Mouse (Mus musculus): ENCODE data around the gene Focad.
"Not testable (repeated sequence)": the region's sequence is repeated elsewhere in the genome, so short reads cannot be mapped to it uniquely, and the experiment has no call there.

The Focad gene

GRCm38 (mm10) chr4:88307691-88308090 lies 213.3 kb downstream of the Focad start:
- DNase-seq (ENCODE audit: low spot score), result no peak

DNA sequence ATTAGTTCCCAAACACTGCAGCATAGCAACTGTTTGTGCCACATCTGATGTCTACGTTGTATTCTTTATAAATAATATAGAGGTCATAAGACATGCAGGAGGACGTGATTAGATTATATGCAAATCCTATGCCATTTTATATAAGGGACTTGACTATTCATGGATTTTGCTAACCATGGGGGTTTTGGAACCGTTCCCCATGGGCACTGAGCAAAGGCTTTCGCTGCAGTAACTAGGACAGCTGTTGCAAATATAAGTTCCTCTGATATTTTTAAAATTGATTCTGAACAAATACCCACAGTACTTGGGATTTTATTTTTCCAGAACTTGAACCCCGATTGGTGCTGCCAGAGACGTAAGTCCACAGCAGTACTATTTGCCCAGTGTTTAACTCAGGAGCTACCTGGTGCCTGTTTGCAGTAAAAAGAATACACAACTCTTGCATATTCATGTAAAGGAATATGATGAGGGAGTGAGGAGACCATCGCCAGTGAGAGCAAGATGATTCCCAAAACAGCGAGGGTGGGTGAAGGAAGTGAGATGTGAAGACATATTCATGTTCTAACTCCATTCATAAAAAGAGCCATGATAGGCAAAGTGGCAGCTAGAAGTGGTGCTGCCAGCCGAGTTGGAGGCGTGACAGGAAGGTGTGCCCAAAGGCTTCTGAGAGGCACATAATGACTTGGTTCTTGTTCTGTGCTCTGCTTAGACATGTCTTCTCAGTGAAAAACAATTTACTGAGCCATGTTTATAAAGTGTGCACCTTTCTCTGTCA lies 214.1 kb downstream of the Focad start:
- no peak for DNase-seq (ENCODE audit: low spot score)

DNA sequence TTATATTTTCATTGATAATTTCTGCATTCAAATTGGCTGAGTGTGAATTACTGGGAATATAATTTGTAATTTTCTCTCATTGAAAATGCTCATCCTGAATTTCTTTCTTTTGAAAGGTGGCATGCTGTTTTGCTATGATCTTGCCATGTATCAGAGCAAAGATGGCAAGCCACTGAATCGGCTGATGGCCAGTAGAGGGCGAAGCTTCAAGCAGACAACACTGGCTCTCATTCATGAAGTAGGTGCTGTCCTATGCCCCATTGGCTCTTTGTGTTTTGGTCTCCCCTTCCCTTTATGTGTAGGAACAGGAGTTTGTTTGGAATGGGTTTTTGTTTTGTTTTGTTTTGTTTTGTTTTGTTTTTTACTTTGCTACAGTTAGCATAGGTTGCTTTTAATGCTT lies 215.2 kb downstream of the Focad start:
- peak; percentile 40 for DNase-seq (ENCODE audit: low spot score)

DNA sequence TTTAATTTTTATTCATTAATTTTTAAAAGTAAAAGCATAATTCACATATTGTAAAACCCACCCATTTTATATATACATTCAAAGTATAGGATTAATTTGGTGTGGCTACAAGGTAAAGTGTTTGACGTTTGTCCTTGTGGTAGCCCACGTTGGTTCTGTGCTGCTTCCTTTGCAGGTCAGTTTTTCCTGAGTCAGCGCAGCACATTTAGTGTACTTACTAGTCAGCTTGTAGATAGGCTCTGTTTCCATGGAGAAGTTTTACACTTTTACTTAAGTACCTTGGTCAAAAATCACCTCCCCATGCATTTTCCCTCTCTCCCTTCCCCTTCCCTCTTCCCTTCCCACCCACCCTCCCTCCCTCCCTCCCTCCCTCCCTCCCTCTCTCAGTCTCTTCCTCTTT lies 220.5 kb downstream of the Focad start:
- no peak for DNase-seq (ENCODE audit: low spot score)

DNA sequence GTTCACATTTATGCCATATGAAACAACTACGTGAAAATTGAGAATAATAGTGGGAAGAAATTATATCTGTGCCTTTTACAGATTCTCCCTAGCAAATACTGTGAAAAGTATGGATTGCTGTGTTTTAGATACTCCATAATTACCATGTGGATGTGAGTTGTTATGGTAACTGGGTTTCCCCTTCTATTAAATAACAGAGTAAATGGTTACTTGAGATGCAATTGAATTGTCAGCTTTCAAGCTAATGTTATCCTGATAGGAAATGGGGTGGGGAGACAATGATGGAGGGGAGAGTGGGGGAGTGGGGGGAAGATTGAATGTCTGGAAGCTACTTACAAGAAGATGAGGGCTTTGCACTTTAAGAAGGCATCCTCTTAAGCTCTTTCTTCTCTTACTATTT lies 225.6 kb downstream of the Focad start:
- DNase-seq (ENCODE audit: low spot score), result no peak

GRCm38 (mm10) chr4:88325392-88325791 lies 231.0 kb downstream of the Focad start:
- no peak for DNase-seq (ENCODE audit: low spot score)

GRCm38 (mm10) chr4:88334533-88334932 lies 240.1 kb downstream of the Focad start:
- no peak for DNase-seq (ENCODE audit: low spot score)

GRCm38 (mm10) chr4:88336753-88337152 lies 242.3 kb downstream of the Focad start:
- DNase-seq (ENCODE audit: low spot score), result no peak

GRCm38 (mm10) chr4:88337365-88337764 lies 242.9 kb downstream of the Focad start:
- no peak for DNase-seq (ENCODE audit: low spot score)

DNA sequence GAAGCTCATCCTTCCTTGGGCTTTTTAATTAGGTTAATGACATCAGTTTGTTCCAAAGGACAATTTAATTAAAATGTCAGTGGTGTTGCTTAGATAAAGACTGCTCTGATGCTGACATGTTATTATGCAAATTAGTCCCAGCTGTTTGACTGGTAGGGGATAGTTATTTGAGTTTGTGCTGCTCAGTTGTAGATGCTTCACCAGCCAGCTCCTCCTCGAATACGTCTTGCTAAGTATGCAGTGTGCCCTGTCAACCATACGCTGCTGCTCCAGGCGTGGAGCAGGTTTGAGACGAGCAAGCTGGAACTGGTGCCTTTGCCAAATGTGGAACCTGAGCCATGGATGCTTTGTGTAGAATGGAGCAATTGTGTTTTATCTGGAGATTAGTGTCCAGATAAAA lies 243.7 kb downstream of the Focad start:
- DNase-seq (ENCODE audit: low spot score), result no peak

DNA sequence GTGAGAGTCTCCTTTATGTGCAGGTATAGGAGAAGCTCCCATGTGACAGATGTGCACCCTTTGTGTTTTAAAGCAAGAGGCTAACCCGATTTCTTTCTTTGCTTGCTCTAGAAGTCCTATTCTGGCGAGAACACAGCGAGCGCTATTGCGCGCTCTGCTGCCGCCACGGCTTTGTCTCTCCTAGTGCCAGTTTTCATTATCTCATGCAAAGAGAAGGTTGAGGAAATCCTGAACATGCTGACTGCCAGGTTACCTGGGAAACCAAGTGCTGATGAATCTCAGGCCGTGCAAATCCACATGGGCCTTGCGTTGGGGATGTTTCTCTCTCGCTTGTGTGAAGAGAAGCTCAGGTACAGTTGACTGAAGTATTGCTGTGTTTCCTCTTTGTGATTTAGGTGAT lies 250.0 kb downstream of the Focad start:
- DNase-seq (ENCODE audit: low spot score), result peak; percentile 46

DNA sequence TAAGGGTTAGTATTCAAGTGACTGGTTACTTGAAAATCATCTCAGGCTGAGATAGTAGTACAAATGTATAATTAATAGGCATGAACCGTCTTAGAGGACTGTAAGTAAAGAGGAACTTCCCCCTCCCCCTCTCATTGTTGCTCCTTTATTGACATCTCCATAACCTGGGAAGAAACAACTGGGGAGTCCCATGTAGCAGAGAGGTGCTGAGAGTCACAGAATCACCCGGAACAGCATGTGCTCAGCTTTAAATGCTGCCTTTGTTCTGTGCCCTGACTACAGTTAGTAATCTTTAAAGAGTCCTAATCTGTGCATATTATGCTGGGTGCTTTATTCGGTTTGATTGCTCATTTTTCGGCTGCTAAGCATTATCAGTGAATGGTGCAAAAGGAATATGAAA lies 250.6 kb downstream of the Focad start:
- DNase-seq (ENCODE audit: low spot score), result no peak

- peak; percentile 63 for DNase-seq (ENCODE audit: low spot score)
These were observed 251.5 kb downstream of the Focad start for GRCm38 (mm10) chr4:88345938-88346337.

DNA sequence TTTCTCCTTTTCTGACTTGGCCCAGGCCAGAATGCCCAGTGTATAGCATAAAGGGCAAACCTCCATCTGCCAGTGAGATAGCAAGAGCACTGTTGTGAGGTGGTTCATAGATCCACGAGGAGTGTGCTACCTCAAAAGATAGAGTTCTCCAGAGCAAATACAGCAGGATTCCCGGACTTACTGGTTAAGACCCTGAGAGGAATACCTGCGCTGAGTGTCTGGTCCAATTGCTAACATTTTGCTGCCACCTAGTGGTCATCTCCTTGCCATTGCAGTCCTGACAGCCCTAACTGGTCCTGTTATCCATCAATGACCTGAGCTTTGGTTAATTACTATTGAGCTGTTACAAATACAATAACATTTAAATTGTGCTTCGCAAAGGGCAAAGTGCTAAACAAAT lies 256.5 kb downstream of the Focad start:
- DNase-seq (ENCODE audit: low spot score), result peak; percentile 75

- DNase-seq (ENCODE audit: low spot score), result peak; percentile 34
These were observed 262.2 kb downstream of the Focad start for GRCm38 (mm10) chr4:88356652-88357051.

DNA sequence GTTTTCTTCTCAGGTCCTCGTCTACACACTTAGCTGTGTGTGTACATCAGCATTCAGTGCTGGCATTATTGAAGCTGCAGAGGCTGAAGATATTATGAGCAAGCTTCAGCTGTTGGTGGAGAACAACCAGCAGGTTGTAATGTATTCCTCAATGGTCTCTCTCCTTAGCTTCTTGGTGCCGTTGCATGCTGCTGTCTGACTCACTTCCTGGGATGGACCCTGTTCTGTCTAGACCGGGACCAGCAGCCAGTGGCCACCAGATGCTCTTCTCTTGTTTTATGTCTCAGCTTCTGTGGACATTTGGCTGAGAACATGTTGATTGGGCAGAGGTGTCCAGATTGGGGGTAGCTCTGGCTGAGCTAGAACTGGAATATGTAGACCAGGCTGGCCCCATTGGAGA lies 263.0 kb downstream of the Focad start:
- no peak for DNase-seq (ENCODE audit: low spot score)

DNA sequence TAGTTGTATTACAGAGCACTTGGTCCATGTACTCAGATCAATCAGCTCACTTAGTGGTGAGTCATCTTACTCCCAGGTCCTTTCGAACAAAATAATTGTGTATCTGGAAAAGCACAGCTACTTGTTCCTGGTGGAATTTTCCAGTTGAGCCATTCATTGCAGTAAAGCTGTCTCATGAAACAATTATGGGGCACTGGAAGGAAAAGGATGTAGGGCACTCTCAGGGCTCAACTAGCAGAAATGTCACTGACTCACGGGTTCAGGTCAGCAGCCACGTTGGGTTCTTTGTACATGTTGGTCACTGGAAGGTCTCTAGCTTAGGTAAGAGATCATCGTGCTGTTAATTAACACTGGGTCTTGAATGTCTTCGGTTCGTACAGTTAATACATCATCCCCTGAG lies 275.5 kb downstream of the Focad start:
- no peak for DNase-seq (ENCODE audit: low spot score)

- no peak for DNase-seq (ENCODE audit: low spot score)
These were observed 276.4 kb downstream of the Focad start for GRCm38 (mm10) chr4:88370819-88371218.

DNA sequence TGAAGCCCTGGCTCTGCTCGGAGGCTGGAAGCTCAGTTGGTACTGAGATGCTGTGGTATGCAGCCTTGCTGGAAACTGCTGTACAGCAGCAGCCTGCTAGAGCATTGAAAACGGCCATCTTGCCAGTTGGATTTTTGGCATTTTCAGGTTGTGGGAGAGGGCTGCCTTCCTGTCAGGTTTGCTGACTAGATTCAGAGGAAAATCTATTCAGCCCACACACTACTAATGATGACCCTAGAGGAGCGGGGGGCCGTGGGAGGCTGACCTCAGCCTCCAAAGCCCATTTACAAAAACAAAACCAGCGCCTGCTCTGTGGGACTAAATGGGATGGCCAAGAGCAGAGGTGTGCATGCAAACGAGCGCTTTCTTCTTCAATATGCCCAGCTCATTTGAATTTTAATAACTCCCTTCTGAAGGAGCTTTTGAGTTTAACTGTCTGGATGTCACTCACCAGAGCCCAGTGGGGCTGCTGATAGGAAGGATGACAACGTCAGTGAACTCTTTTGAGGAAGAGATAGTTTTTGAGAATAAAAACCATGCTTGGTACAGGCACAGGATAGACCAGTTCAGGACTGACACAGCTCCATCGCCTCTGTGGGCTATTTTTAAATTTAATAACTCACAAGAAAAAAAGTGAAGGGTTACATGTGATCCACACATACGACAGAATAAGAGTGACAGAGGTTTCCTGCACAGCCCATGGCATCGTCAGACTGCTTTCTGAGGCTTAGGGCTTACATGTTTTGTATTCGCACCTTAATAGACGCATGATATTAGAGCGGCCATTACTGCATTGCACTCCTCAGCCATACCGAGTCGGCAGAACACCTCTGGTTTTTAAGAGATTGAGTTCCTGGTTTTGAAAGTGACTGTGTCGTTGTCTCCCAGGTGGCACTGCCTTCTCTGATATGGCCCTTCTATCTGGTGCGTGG lies 278.1 kb downstream of the Focad start:
- DNase-seq (ENCODE audit: low spot score), result no peak

DNA sequence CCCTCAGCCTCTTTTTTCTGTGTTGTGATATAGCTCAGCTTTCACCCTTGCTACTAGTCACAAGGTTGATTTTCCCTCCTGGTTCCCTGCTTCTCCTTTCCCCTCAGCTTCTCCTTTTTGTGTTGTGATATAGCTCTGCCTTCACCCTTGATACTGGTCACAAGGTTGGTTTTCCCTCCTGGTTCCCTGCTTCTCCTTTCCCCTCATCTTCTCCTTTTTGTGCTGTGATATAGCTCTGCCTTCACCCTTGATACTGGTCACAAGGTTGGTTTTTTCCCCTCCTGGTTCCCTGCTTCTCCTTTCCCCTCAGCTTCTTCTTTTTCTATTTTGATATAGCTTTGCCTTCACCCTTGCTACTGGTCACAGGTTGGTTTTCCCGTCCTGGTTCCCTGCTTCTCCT lies 295.6 kb downstream of the Focad start:
- DNase-seq (ENCODE audit: low spot score), result no peak

DNA sequence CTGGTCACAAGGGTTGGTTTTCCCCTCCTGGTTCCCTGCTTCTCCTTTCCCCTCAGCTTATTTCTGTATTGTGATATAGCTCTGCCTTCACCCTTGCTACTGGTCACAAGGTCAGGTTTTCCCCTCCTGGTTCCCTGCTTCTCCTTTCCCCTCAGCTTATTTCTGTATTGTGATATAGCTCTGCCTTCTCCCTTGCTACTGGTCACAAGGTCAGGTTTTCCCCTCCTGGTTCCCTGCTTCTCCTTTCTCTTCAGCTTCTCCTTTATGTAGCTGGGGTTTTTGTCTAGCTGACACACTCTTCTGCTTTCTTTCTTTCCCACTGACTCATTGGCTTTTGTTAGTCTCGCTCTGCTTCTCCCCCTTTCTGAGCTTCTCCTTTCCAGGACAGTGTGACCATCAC lies 296.2 kb downstream of the Focad start:
- DNase-seq (ENCODE audit: low spot score), result not testable (repeated sequence)

DNA sequence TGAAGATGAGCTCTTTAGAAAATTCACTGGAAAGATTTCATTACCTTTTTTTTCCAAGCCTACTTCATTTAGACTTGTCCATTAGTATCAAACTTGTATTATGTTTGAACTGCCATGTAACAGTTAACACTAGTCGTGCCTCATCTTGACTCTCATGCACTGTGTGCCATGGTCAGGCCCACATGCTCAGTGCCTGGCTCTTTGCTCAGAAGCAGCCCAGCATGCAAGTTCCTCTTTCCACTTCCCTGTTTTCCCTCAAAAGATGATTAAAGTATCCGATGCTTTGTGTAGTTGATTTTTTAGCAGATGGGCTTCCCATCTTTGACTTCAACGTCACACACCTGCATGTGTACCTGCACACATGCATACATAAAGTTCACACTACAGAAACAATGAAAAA lies 301.3 kb downstream of the Focad start:
- no peak for DNase-seq (ENCODE audit: low spot score)

DNA sequence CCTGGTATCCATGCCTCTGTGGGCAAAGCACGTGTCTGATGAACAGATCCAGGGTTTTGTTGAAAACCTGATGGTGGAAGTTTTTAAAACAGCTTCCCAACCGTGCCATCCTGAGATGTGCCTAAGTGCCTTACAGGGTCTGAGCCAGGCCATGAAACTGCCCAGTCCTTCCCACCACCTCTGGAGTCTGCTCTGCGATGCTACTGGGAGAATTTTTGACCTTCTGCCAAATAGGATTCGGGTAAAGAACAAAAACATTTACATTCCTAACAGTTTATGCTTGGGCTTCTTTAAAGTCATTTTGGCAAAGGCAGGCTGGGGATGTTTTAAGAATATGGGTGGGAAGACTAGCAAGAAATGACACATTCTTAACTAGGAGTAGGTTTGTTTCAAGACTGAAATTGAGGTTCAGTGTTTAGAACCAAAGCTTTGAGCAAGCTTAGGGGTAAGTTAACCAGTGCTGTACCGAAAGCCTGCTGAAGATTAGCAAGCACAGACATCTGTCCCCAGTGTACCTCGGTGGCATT lies 302.6 kb downstream of the Focad start:
- no peak for DNase-seq (ENCODE audit: low spot score)

All from layer of hippocampus, adult 11-12 months (tissue).